Mouse (Mus musculus) ES-E14 (cell line): ENCODE results near the gene Ifnz.

Experiments
- CHD2 ChIP-seq: IDR thresholded peaks from 2 replicates; pipeline ENCODE4 v1.6.1; 2014; ENCODE audit warnings: mild to moderate bottlenecking, low read depth, low read length, inconsistent platforms
- MAFK ChIP-seq: IDR thresholded peaks from 2 replicates; pipeline ENCODE4 v1.6.1; 2014; ENCODE audit warnings: mild to moderate bottlenecking, low read depth, low read length, inconsistent platforms; ENCODE audit not compliant: insufficient read depth

GRCm38 (mm10) chr4:88815928-88816327 lies 34.0 kb downstream of the Ifnz start, which contains the start of gene Ifna7:
- TF ChIP-seq CHD2 (no peak), MAFK (no peak)
